Mouse (Mus musculus) thymus, postnatal 36 days (tissue): ENCODE results near the gene Adck1.
A peak's percentile ranks its signal among the peaks of the same experiment; 100 is the strongest.
"Not testable (repeated sequence)": the region's sequence is repeated elsewhere in the genome, so short reads cannot be mapped to it uniquely, and the experiment has no call there.

Source experiments
- DNase-seq, 2 experiments: peaks; one replicate each; pipeline ENCODE4 v3.0.0; 2022; ENCODE audit warnings: mixed read lengths in 2 of 2

Adck1 gene

DNA sequence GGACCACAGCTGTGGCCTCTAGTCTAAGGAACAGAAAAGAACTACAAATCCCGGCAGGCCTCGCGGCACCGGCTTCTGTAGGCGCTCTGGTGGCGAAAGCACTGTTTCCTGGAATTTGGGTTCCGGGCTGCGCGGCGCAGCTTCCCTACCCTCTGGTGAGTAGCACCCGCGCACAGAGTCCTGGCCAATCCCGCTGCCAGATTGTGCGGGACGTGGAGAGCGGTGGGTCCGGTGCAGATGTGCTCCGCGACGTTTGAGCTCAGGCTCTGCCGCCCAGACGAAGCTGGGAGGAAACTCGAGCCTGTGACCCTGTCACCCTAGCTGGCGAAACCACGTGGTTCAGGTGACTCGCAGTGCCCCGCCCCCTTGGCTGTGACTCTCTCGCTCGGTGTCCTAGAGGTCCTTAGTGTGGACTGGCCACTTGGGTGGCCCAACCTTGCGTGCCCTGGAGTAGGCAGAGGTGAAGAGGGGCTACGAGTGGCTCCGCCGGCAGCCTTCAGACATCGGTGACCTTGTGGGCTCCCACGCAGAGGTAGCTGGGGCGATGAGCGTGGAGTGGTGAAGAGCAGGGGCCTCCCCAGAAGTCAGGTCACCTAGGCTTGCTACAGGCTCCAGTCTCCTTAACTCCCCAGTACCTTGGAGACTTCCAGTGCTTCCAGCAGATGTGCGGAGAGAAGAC, at the start of gene Adck1:
TSS of gene Adck1 (plus strand) at position 114 of the 679 bp plus-strand sequence.
- peak; percentile 86 for DNase-seq

DNA sequence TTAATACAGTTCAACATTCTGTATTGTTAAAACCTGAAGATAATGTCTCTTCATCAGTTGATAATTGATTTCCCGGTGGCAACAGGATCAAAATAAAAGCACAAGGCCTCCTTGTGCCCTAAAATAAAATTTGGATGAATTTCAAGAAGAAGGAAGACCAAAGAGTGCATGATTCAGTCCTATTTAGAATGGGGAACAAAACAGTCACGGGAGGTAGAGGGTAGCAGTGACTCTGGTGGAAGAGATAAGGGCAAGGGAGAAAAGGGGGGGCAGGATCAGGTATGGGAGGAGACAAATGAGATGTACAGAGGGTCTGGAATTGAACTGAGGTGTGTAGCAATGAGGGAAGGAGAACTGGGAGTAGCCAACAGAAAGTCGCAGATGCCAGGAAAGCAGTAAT, 45.8 kb upstream of the Adck1 start:
- DNase-seq = no peak

DNA sequence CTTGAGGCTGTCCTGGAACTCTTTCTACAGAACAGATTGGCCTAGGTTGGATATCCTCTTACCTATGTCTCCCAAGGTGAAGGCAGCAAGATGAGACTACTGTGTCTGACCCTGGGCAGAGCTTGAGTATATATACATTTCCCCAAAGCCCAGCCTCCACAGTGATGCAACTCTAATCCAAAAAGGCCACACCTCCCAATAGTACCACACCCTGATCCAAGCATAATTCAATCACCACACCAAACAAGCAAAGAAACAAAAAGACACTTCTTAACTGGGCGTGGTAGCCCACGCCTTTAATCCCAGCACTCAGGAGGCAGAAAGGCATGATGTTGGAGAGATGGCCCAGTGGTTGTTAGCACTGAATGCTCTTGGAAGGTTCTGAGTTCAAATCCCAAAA, 36.4 kb upstream of the Adck1 start, which contains the start of gene Gm5039:
TSS of gene Gm5039 (minus strand) at position 101 of the 400 bp plus-strand sequence.
- not testable (repeated sequence) for DNase-seq

GRCm38 (mm10) chr12:88336662-88337413, 23.5 kb upstream of the Adck1 start:
- not testable (repeated sequence) for DNase-seq

DNA sequence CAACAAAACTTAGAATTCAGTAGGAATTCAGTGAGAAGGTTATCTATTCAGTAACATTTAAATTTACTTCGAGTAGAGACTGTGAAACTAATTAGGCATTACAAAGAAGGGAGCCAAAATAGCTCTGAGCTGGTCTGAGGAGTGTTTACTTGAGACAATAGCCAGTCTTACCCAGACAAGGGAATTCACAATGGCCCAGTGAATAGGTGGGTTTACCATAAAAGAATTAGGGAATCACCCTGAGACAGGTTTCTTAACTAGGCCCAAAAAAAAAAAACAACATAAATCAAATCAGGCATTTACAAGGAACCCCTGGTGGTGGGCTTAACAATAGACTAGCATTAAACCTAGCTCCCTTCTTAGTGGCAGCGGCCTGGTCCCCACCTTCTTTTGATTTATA, 19.1 kb upstream of the Adck1 start:
- not testable (repeated sequence) for DNase-seq

DNA sequence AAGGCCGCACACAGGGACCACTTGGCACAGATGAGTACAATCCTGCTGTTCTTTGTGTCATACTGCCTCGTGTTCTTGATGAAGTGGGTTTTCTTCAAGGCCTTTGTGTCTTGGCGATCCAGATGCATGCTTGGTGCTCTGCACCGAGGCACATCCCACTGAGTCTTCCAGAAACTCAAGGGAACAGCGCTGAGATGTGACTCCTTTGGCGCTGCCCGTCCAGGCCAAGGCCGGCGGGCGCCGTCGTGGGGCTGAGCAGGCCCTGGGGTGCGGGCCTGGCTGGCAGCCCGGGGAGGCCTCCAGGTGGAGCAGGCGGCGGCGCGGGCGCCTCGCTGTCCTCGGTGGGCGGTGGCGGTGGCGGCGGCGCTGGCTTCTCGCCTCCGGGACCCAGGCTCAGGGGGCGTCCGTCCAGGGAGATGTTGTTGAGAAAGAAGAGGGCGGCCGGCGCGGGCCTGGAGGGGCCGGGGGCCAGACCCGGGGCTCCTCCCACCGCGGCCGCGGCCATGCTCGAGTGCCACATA, 6.1 kb upstream of the Adck1 start:
- DNase-seq = no peak

GRCm38 (mm10) chr12:88361120-88361445, 729 bp downstream of the Adck1 start:
- DNase-seq = no peak

GRCm38 (mm10) chr12:88367673-88368072, 7.3 kb downstream of the Adck1 start:
- DNase-seq = no peak

GRCm38 (mm10) chr12:88368618-88369017, 8.3 kb downstream of the Adck1 start:
- DNase-seq = no peak

GRCm38 (mm10) chr12:88369690-88370089, 9.3 kb downstream of the Adck1 start:
- not testable (repeated sequence) for DNase-seq

DNA sequence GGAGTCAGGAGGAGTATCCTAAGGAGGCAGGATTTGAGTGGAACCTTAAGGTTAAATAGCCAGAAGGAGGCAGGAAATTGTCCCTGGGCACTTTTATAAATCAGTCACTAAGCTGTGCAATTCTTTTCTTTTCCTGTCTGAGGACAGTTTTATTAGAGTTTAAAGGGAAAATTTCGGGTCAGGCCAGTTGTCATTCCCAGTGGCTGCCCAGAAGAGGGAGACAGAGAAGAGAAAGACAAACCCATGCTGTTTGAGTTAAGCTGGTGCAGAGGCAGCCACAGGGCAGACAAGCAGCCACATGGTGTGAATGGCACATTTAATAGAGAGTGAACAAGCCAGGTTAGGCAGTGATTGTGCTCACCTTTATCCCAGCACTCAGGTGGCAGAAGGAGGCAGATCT, 10.0 kb downstream of the Adck1 start:
- DNase-seq = not testable (repeated sequence)

DNA sequence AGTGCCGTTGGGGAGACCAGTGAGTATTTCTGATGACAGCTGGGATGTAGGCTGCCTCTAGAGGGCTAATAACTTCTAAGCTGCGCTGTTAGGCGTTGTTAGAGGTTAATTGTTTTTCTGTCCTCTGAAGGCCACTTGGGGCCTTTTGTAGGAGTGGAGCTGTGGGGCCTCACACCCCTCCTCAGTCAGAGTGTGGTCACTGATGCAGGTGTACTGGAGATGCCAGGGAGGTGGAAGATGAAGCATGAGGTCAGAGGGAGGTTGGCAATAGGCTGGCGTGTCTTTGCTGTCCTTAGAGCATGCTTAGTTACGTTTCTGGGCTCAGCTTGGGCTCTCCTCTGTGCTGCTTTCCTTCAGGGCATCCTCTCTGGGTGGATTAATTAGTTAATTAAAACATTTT, 11.7 kb downstream of the Adck1 start:
- no peak for DNase-seq

DNA sequence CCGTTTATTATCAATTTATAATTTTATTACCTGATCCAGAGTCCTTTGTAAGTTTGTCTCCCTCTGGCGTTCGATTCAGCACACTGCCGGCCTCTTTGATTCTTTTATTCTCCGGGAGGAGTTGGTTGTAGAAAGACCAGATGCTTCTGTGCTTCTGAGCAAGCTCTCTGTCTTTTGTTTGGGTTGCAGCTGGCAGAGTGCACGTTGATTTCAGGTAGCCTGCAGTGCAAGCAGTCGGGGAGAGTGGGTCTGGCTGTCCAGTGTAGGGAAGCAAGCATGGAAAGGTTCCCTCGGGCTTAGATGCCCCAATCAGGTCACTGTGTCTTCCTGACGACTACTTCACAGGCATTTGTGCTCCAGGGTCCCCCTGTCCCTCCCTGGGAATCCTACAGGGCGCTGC, 16.5 kb downstream of the Adck1 start:
- no peak for DNase-seq

- no peak for DNase-seq
Measured at GRCm38 (mm10) chr12:88378256-88378655, 17.9 kb downstream of the Adck1 start.

GRCm38 (mm10) chr12:88388832-88389231, 28.5 kb downstream of the Adck1 start:
- DNase-seq = no peak

- no peak for DNase-seq
Measured at GRCm38 (mm10) chr12:88398658-88399057, 38.3 kb downstream of the Adck1 start.

DNA sequence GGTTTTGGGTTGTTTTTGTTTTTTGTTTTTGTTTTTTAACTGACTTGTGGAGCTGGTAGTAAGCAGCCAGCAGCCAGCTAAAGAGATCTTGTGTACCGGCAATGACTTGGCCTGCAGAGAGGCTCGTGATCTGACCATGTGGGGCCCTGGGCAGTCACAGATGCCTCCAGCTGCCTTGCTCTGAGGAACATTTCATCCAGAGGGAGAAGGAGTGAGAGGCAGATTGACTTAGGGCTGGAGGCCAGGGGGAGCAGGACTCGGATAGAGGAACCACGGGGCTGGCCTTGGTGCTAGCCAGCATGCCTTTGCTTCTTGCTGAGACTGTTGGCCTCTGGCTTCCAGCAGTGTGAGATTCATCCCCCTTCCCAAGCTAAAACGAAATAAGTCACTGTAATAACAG, 43.2 kb downstream of the Adck1 start:
- no peak for DNase-seq

DNA sequence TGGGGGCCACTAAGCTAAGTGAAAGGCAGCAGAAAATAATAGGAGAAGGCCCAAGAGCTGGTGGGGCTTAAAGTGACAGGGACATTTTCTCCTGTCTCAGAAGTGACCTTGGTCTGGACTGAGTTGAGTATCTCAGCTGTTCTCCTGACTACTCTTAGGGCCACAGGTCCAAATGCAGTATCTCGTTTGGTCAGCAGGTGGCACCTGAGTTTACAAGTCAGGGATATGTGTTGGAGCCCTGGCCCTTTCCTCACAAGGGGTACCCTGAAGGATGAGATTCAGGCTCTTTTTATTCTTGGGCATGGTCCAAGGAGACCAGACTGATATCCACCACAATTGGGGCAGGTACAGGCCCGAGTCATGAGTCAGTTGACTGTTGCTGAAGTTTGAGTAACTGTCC, 44.8 kb downstream of the Adck1 start:
- peak; percentile 52 to 61 for DNase-seq

DNA sequence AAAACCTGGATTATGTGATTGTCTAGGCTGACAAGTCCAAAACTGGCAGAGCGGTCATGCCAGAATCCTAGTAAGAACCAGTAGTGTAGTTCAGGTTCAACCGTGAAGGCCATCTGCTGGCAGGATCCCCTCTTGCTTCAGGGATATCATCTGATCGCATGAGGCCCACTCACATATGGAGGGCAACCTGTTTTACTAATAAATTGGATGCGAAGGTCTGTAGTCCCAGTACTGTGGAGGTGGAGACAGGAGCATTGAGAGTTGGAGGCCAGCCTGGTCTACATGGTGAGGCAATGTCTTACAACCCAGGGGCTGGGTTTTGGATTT, 47.6 kb downstream of the Adck1 start:
- no peak for DNase-seq

DNA sequence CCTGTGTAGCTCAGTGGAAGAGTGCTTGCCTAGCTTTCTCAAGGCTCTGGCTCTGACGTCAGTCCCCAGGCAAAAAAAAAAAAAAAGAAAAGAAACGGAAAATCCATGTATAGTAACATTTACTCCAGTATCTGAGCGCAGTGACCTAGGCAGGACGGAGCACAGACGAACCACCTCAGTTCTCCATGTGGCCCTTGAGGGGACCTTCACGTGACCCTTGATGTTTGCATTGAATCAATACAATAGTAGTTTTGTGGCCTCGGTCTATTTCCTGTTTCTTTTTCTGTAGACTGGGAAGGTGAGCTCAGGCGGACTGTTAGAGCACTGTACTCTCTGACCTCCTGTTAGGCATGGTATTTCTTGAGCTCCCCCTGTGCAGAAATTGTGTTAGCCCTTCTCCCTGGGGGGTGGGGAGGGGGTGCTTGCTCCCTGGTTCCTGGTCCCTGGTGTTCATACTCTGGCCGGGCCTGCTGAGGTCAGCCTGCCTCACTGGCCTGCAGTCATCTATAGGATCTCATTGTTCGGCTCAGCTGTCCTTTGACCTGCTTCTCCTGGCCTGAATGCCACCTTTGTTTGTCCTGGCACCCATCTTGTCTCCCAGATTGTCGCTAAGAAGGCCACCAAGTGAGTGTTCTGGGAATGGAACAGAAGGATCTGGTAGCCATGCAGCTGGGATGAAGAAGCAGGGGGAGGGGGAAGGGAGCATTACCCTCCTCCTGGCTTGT, 48.1 kb downstream of the Adck1 start:
- DNase-seq = no peak

GRCm38 (mm10) chr12:88413239-88413638, 52.9 kb downstream of the Adck1 start:
- no peak for DNase-seq

GRCm38 (mm10) chr12:88419912-88420621, 59.7 kb downstream of the Adck1 start:
- no peak for DNase-seq

- DNase-seq = no peak
Measured at GRCm38 (mm10) chr12:88426926-88427325, 66.6 kb downstream of the Adck1 start.
